Mouse (Mus musculus) G1E (cell line): ENCODE data around the gene Tspan17. TPM values are rescaled to one million over a fixed set of nuclear protein-coding genes. Genes with fewer than 3 reads are reported as not detected.

Experiments used
- ATAC-seq: 2 replicates; pipeline ENCODE4 v1.8.0; 2016; ENCODE audit warnings: mild to moderate bottlenecking; ENCODE audit not compliant: insufficient number of reproducible peaks, poor library complexity, low FRiP score, severe bottlenecking; ENCODE audit errors: extremely low read depth
- DNase-seq: peaks from one replicate; pipeline ENCODE4 v3.0.0; 2012; ENCODE audit warnings: low spot score
- H3K27me3 ChIP-seq: 2 replicates; pipeline ENCODE4 v1.6.1; 2012; ENCODE audit warnings: mild to moderate bottlenecking, low read length, inconsistent platforms; ENCODE audit not compliant: insufficient read depth
- H3K36me3 ChIP-seq: replicated peaks from 2 replicates; pipeline ENCODE3; 2012; ENCODE audit warnings: mild to moderate bottlenecking, inconsistent platforms
- H3K4me1 ChIP-seq: 2 replicates; pipeline ENCODE4 v1.6.1; 2012; ENCODE audit warnings: low read depth, low read length, inconsistent platforms, mixed read lengths; ENCODE audit not compliant: insufficient read depth
- H3K4me3 ChIP-seq: 2 replicates; pipeline ENCODE4 v1.5.1; 2012; ENCODE audit warnings: low read depth, mild to moderate bottlenecking, inconsistent platforms, low read length, moderate library complexity, mixed read lengths
- H3K9me3 ChIP-seq: replicated peaks from 2 replicates; pipeline ENCODE4 v1.6.1; 2012; ENCODE audit warnings: inconsistent platforms
- CTCF ChIP-seq: IDR thresholded peaks from 2 replicates; pipeline ENCODE4 v1.5.1; 2012; ENCODE audit warnings: low read depth, low read length, inconsistent platforms, mixed read lengths
- GATA1 ChIP-seq: IDR thresholded peaks from 2 replicates; pipeline ENCODE4 v1.6.1; 2012; ENCODE audit warnings: borderline replicate concordance, low read length, inconsistent platforms, mixed read lengths
- GATA2 ChIP-seq: IDR thresholded peaks from 2 replicates; pipeline ENCODE4 v1.6.1; 2012; ENCODE audit warnings: low read depth, low read length, inconsistent platforms, borderline replicate concordance
- POLR2AphosphoS5 ChIP-seq: IDR thresholded peaks from 2 replicates; pipeline ENCODE4 v1.6.1; 2012; ENCODE audit warnings: low read depth, low read length, inconsistent platforms; ENCODE audit not compliant: insufficient replicate concordance
- TAL1 ChIP-seq: conservative IDR thresholded peaks from 2 replicates; pipeline ENCODE4 v1.6.1; 2012; ENCODE audit warnings: low read depth, low read length, inconsistent platforms, mixed read lengths
- polyA plus RNA-seq: library from polyadenylated mRNA; stranded (reverse); fragments of >175 nt; gene quantifications from 2 replicates; pipeline ENCODE4 v1.2.3, GENCODE M21; 2012
- total RNA-seq, 2 experiments: library from RNA; stranded (forward) in 1 of 2; stranded (reverse) in 1 of 2; fragments of 200-1000 nt in 1 of 2; fragments of >200 nt in 1 of 2; fragmentation: Nextera tagmentation in 1 of 2; gene quantifications; 2 replicates each; pipeline ENCODE4 v1.2.3; 2014 to 2017

Gene Tspan17
- total and polyA plus RNA-seq, 3 experiments, result 0.43 to 2.0 (median 1.7) TPM

- no peak overlapping the region for H3K4me3 ChIP-seq
- H3K4me1 ChIP-seq, result no peaks in the 10 kb centered on the region
- no peaks in the 10 kb centered on the region for H3K9me3 ChIP-seq
- H3K36me3 ChIP-seq, result no peaks in the 10 kb centered on the region
- 0 out of 2 replicates have a peak, but pooled peaks cover 2% of the 10 kb centered on the region for H3K27me3 ChIP-seq
- ATAC-seq (no peak), DNase-seq (no peak)
- no peak for TF ChIP-seq POLR2AphosphoS5
- TF ChIP-seq GATA1, result no peak
- TF ChIP-seq TAL1, result no peak
- no peak for TF ChIP-seq CTCF
- TF ChIP-seq GATA2, result no peak
Measured at GRCm38 (mm10) chr13:54829450-54829849, 40.3 kb downstream of the Tspan17 start.

GRCm38 (mm10) chr13:54836351-54837030 is 47.3 kb downstream of the Tspan17 start:
- no peak for ATAC-seq
- TF ChIP-seq GATA1 (no peak), CTCF (no peak), GATA2 (no peak), POLR2AphosphoS5 (no peak), TAL1 (no peak)
- H3K9me3 ChIP-seq, result no peaks in the 10 kb centered on the region
- no peaks in the 10 kb centered on the region for H3K36me3 ChIP-seq
- no peaks in the 10 kb centered on the region for H3K4me1 ChIP-seq
- no peaks in the 10 kb centered on the region for H3K27me3 ChIP-seq
- H3K4me3 ChIP-seq, result no peak overlapping the region
- no peak for DNase-seq

GRCm38 (mm10) chr13:54837061-54837460 is 47.9 kb downstream of the Tspan17 start:
- Histone ChIP-seq H3K9me3 (no peaks in the 10 kb centered on the region), H3K27me3 (no peaks in the 10 kb centered on the region), H3K4me3 (no peak overlapping the region), H3K4me1 (no peaks in the 10 kb centered on the region), H3K36me3 (no peaks in the 10 kb centered on the region)
- ATAC-seq (no peak), DNase-seq (no peak)
- TF ChIP-seq TAL1 (no peak), CTCF (no peak), GATA2 (no peak), POLR2AphosphoS5 (no peak), GATA1 (no peak)

GRCm38 (mm10) chr13:54837471-54837889 is 48.3 kb downstream of the Tspan17 start:
- H3K4me3 ChIP-seq, result no peak overlapping the region
- no peaks in the 10 kb centered on the region for H3K36me3 ChIP-seq
- no peaks in the 10 kb centered on the region for H3K27me3 ChIP-seq
- H3K4me1 ChIP-seq, result no peaks in the 10 kb centered on the region
- DNase-seq (no peak), ATAC-seq (no peak)
- H3K9me3 ChIP-seq, result no peaks in the 10 kb centered on the region
- TF ChIP-seq GATA1 (no peak), GATA2 (no peak), CTCF (no peak), POLR2AphosphoS5 (no peak), TAL1 (no peak)

- H3K36me3 ChIP-seq, result no peaks in the 10 kb centered on the region
- H3K27me3 ChIP-seq, result no peaks in the 10 kb centered on the region
- ATAC-seq, result no peak
- no peaks in the 10 kb centered on the region for H3K9me3 ChIP-seq
- no peak for DNase-seq
- TF ChIP-seq GATA2 (no peak), POLR2AphosphoS5 (no peak), TAL1 (no peak), CTCF (no peak), GATA1 (no peak)
- no peaks in the 10 kb centered on the region for H3K4me1 ChIP-seq
- H3K4me3 ChIP-seq, result no peak overlapping the region
Measured at GRCm38 (mm10) chr13:54838540-54838939, 49.4 kb downstream of the Tspan17 start.

- Histone ChIP-seq H3K36me3 (no peaks in the 10 kb centered on the region), H3K4me1 (no peaks in the 10 kb centered on the region), H3K9me3 (no peaks in the 10 kb centered on the region), H3K27me3 (no peaks in the 10 kb centered on the region), H3K4me3 (no peak overlapping the region)
- DNase-seq (no peak), ATAC-seq (no peak)
- TF ChIP-seq GATA2, result no peak
- no peak for TF ChIP-seq CTCF
- no peak for TF ChIP-seq GATA1
- no peak for TF ChIP-seq TAL1
- no peak for TF ChIP-seq POLR2AphosphoS5
Measured at GRCm38 (mm10) chr13:54839211-54839610, 50.0 kb downstream of the Tspan17 start.
